Mouse (Mus musculus): ENCODE measurements at regions not wholly inside any gene's neighbourhood (a gene's known extent, or its start where the extent isn't known, plus 50 kb on each side); places are given as distances from the start of the nearest gene placed in this dataset.

DNA sequence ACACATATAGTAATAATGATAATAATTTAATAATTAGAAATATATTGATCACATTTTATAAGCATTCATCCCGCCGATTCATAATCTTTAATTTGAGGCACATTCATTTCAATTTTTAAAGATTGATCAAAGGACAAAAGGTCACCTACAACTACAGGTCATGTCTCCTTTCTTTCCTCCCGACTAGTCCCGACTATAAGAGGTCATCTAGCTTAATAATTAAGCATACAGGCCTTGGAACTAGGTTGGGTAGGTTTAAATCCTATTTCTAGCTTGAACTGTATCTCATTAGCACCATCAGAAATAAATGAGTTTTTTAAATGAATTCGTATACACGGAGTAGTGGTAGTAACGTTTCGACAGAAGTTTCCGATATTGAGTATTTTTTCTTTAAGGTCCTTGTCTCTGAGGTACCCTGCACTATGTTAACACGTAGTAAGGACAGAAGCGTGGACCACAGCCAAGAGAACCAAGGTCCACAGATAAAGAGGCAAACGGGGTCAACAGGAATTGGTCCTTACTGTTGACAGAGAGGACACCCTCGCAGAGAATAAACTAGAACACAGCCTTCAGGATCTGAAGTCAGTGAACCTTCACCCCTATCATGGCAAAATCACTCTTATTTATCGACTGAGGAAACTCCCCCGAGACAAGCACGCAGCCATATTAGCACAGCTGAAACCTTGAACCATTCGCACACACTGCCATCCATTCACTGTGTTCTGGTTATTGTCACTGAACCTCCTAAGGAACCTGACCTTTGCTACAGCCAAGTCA is 185.8 kb upstream of the Jmjd1c start:
- H3K27ac ChIP-seq (replicated peaks), result no peak overlapping the region
- WGBS, result 82% methylated on average over 17 of the region's 17 CpGs
- peaks cover 35% of the 10 kb centered on the region for H3K4me1 ChIP-seq
- H3K27me3 ChIP-seq (replicated peaks; ENCODE audit: low read depth, poor library complexity, severe bottlenecking), result peaks cover 15% of the 10 kb centered on the region
- no peak for DNase-seq (ENCODE audit: low spot score)
- no peaks in the 10 kb centered on the region for H3K36me3 ChIP-seq (replicated peaks)
- no peak overlapping the region for H3K4me3 ChIP-seq
- H3K9me3 ChIP-seq, result no peaks in the 10 kb centered on the region

DNA sequence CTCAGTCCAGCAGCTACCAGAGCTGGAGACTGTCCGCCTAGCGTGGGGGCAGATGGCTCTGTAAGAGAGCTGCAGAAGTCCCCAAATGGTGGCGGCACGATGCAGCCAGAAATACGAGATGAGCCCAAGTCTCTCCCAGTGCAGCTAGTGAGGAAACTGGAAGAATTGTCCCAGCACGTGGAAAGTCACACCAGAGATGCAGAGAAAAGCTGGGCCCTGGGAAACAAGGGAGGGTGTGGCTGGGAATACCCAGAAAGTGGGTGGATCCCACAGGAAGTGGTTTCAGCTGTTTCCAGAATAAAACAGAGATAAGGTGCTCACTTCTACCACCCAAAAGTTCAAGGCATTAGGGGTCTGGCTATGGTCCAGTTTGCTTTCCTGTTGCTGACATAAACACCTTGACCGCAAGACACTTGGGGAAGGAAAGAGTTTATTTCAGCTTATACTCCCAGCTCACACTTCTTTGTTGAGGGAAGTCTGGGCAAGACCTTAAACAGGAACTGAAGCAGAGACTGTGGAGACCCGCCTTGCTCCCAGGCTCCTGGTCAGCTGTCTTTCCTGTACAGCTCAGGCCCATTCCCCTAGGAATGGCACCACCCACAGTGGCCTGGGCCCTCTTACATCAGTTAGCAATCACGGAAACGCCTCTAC is 184.5 kb upstream of the Jmjd1c start:
- no peaks in the 10 kb centered on the region for H3K36me3 ChIP-seq (replicated peaks)

GRCm38 (mm10) chr10:66912440-66912839 is 183.5 kb upstream of the Jmjd1c start:
- no peak overlapping the region for H3K4me3 ChIP-seq
- peaks cover 15% of the 10 kb centered on the region for H3K27me3 ChIP-seq (replicated peaks; ENCODE audit: low read depth, poor library complexity, severe bottlenecking)
- WGBS, result 88% methylated on average over 4 of the region's 4 CpGs
- no peak for DNase-seq (ENCODE audit: low spot score)
- H3K27ac ChIP-seq (replicated peaks), result no peak overlapping the region
- H3K9me3 ChIP-seq, result no peaks in the 10 kb centered on the region
- H3K4me1 ChIP-seq, result peaks cover 35% of the 10 kb centered on the region
- no peaks in the 10 kb centered on the region for H3K36me3 ChIP-seq (replicated peaks)

More for the DNA sequence above, 184.5 kb upstream of the Jmjd1c start:
- WGBS, result 61% methylated on average over 10 of the region's 10 CpGs
- Histone ChIP-seq H3K9me3 (no peaks in the 10 kb centered on the region), H3K4me1 (peaks cover 35% of the 10 kb centered on the region), H3K27me3 (replicated peaks; ENCODE audit: low read depth, poor library complexity, severe bottlenecking) (peaks cover 15% of the 10 kb centered on the region), H3K27ac (replicated peaks) (peak overlapping the region; percentile 69), H3K4me3 (no peak overlapping the region)
- DNase-seq (ENCODE audit: low spot score), result no peak

DNA sequence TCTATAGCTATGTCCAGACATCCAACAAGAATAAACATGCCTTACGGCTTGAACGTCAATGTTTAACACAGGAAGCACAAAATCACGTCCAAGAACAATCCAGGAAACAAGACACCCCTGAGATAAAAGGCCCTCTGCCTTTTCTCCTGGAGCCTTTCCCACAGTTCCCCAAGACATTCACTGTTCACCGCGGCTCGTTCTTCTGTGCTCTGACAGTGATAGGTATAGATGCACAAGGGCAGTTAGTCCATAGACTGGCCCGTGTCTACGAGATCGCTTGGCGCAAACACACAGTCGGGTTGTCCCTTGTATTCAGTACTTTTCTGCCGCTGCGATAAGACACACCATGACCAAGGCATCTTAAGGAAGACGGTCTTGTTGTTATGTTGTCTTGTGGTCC is 182.7 kb upstream of the Jmjd1c start:
- H3K27me3 ChIP-seq (replicated peaks; ENCODE audit: low read depth, poor library complexity, severe bottlenecking), result peaks cover 11% of the 10 kb centered on the region
- H3K9me3 ChIP-seq, result no peaks in the 10 kb centered on the region
- peak overlapping the region; percentile 27 for H3K4me3 ChIP-seq

DNA sequence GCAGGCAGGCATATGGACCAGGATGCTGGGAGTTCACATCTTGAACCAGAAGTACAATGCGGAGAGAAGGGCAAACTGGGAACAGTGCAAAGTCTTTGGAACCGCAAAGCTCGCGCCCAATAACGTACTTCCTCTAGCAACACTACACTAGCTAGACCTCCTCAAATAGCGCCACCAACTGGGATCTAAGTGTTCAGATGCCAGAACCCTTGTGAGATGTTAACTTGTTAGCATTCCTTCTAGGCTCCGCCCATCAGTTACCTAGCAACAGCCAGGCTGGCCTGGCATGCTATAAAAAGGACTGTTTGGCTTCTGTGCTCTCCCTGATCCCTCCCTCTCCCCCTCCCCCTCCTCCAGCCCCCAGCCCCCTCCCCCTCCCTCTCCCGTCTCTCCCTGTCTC is 182.3 kb upstream of the Jmjd1c start:
- peak overlapping the region; percentile 61 for H3K27ac ChIP-seq (replicated peaks)
- H3K4me3 ChIP-seq, result peak overlapping the region; percentile 27
- no peaks in the 10 kb centered on the region for H3K9me3 ChIP-seq
- peak; percentile 69 for DNase-seq (ENCODE audit: low spot score)
- 40% methylated on average over 7 of the region's 8 CpGs for WGBS
- H3K4me1 ChIP-seq, result peaks cover 35% of the 10 kb centered on the region
- H3K27me3 ChIP-seq (replicated peaks; ENCODE audit: low read depth, poor library complexity, severe bottlenecking), result peaks cover 6% of the 10 kb centered on the region
- H3K36me3 ChIP-seq (replicated peaks), result no peaks in the 10 kb centered on the region

More for the DNA sequence above, 182.7 kb upstream of the Jmjd1c start:
- Histone ChIP-seq H3K4me1 (peaks cover 35% of the 10 kb centered on the region), H3K36me3 (replicated peaks) (no peaks in the 10 kb centered on the region), H3K27ac (replicated peaks) (peak overlapping the region; percentile 44; the same call in 1 of the 2 replicates)
- no peak for DNase-seq (ENCODE audit: low spot score)
- 71% methylated on average over 14 of the region's 14 CpGs for WGBS

GRCm38 (mm10) chr10:66914288-66914975 is 181.5 kb upstream of the Jmjd1c start:
- peak overlapping the region; percentile 61 for H3K27ac ChIP-seq (replicated peaks)
- no peaks in the 10 kb centered on the region for H3K9me3 ChIP-seq
- 0 out of 2 replicates have a peak overlapping the region, but pooled peaks have one; percentile 27 for H3K4me3 ChIP-seq
- peaks cover 10% of the 10 kb centered on the region for H3K27me3 ChIP-seq (replicated peaks; ENCODE audit: low read depth, poor library complexity, severe bottlenecking)
- H3K36me3 ChIP-seq (replicated peaks), result no peaks in the 10 kb centered on the region
- WGBS, result 48% methylated on average over 12 of the region's 12 CpGs
- DNase-seq (ENCODE audit: low spot score), result peak; percentile 42
- H3K4me1 ChIP-seq, result peaks cover 39% of the 10 kb centered on the region

DNA sequence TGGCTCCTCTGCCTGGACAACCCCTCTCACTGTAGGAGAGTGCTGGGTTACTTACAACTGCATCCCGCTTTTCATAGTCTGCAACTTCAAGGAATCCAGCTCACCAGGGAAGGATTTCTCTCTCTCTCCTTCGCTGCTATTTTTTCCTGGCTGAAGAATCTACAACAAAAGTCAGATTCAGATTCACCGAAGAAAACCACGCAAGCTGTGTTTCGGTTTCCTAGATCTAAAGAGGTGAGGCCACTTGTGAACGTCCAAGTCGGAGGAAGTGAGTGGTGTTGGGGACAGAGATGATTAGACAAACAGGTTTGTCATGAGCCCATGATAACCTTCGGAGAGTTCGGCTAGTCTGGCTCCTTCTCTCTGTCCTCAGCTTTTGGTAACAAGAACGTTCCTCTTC is 180.1 kb upstream of the Jmjd1c start:
- Histone ChIP-seq H3K27me3 (replicated peaks; ENCODE audit: low read depth, poor library complexity, severe bottlenecking) (peaks cover 15% of the 10 kb centered on the region), H3K36me3 (replicated peaks) (no peaks in the 10 kb centered on the region), H3K9me3 (no peaks in the 10 kb centered on the region), H3K4me3 (no peak overlapping the region), H3K27ac (replicated peaks) (no peak overlapping the region), H3K4me1 (peaks cover 48% of the 10 kb centered on the region)
- 79% methylated on average over 10 of the region's 10 CpGs for WGBS
- DNase-seq (ENCODE audit: low spot score), result no peak

- no peaks in the 10 kb centered on the region for H3K36me3 ChIP-seq (replicated peaks)
- H3K4me3 ChIP-seq, result no peak overlapping the region
- WGBS, result 78% methylated on average over 2 of the region's 2 CpGs
- peaks cover 16% of the 10 kb centered on the region for H3K27me3 ChIP-seq (replicated peaks; ENCODE audit: low read depth, poor library complexity, severe bottlenecking)
- H3K4me1 ChIP-seq, result peaks cover 56% of the 10 kb centered on the region
- H3K9me3 ChIP-seq, result no peaks in the 10 kb centered on the region
- no peak overlapping the region for H3K27ac ChIP-seq (replicated peaks)
- no peak for DNase-seq (ENCODE audit: low spot score)
Observed at GRCm38 (mm10) chr10:66917725-66918124, 178.2 kb upstream of the Jmjd1c start.

GRCm38 (mm10) chr10:66918713-66919112 is 177.2 kb upstream of the Jmjd1c start:
- Histone ChIP-seq H3K9me3 (no peaks in the 10 kb centered on the region), H3K27ac (replicated peaks) (no peak overlapping the region), H3K36me3 (replicated peaks) (no peaks in the 10 kb centered on the region), H3K4me3 (no peak overlapping the region), H3K4me1 (peaks cover 50% of the 10 kb centered on the region), H3K27me3 (replicated peaks; ENCODE audit: low read depth, poor library complexity, severe bottlenecking) (peaks cover 26% of the 10 kb centered on the region)
- no peak for DNase-seq (ENCODE audit: low spot score)
- 70% methylated on average over 2 of the region's 2 CpGs for WGBS

GRCm38 (mm10) chr10:66919953-66920760 is 175.8 kb upstream of the Jmjd1c start:
- DNase-seq (ENCODE audit: low spot score), result peak; percentile 78
- H3K4me3 ChIP-seq, result peak overlapping the region; percentile 50
- WGBS, result 1% methylated on average over 14 of the region's 14 CpGs
- H3K9me3 ChIP-seq, result no peaks in the 10 kb centered on the region
- H3K27ac ChIP-seq (replicated peaks), result peak overlapping the region; percentile 79
- H3K4me1 ChIP-seq, result peaks cover 38% of the 10 kb centered on the region
- H3K27me3 ChIP-seq (replicated peaks; ENCODE audit: low read depth, poor library complexity, severe bottlenecking), result peaks cover 26% of the 10 kb centered on the region
- no peaks in the 10 kb centered on the region for H3K36me3 ChIP-seq (replicated peaks)

DNA sequence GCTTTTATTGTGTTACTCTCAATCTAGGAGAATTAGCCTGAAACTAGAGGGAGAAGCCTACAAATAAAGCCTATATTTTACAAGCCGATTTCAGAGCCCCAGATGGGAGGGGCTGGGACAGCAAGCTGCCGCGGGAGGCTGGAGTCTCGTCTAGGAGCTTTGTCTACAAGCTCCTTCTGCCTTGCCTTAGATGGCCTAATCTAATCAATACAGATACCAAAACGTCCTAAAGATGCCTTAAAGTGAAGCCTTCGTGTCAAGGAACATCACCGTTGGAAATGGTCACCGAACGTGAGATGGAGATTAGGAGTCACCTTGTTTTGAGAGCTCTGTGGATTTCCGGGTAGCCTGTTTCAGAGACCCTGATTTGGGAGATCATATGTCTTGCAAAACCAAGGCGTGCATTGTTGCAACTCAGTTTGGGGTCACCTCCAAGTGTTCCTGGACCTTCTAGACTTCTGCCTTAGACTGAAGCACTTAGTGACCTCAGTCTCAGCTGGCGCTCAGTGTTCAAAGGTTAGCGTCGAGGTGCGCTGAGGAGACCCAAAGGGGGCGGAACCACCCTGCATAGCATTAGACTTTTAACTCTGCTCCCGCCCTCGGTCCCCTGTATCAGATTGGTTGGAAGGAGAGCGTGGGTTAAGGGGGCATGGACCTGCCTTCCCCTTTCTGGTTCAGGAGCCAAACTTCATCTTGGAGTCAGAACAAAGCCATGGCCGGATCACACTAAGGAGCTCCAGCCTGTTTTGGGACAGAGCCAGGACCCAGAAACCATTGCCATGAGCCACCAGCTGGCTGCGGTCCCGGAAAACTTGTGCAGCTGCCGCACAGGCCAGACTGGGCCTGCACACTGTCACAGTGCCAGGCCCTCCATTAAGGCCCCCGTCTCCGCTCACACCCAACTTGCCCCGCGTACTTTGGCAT is 174.9 kb upstream of the Jmjd1c start:
- peak overlapping the region; percentile 79 for H3K27ac ChIP-seq (replicated peaks)
- no peaks in the 10 kb centered on the region for H3K9me3 ChIP-seq
- H3K27me3 ChIP-seq (replicated peaks; ENCODE audit: low read depth, poor library complexity, severe bottlenecking), result peaks cover 26% of the 10 kb centered on the region
- WGBS, result 17% methylated on average over 27 of the region's 27 CpGs
- H3K4me3 ChIP-seq, result peak overlapping the region; percentile 50
- H3K4me1 ChIP-seq, result peaks cover 38% of the 10 kb centered on the region
- H3K36me3 ChIP-seq (replicated peaks), result no peaks in the 10 kb centered on the region
- DNase-seq (ENCODE audit: low spot score), result peak; percentile 64
